Mouse (Mus musculus) spleen, adult 2 months (tissue): ENCODE measurements around the gene St6gal2. TPM values are rescaled to one million over a fixed set of nuclear protein-coding genes. Genes with fewer than 3 reads are reported as not detected.

Experiments
- DNase-seq, 2 experiments: peaks; one replicate each; pipeline versions ENCODE4 v3.0.0 to v3.0.0-alpha.2; 2012 to 2021; ENCODE audit warnings: low spot score in 2 of 2, low read depth in 1 of 2
- H3K27ac ChIP-seq: fragments of 200-500 bp; 2 replicates; pipeline ENCODE4 v1.5.1; 2012; ENCODE audit warnings: low read length, inconsistent platforms; ENCODE audit not compliant: insufficient read depth
- H3K27me3 ChIP-seq: fragments of 200-500 bp; 2 replicates; pipeline ENCODE4 v1.6.1; 2012; ENCODE audit warnings: mild to moderate bottlenecking, moderate library complexity, low read length, inconsistent platforms; ENCODE audit not compliant: control insufficient read depth, insufficient read depth
- H3K36me3 ChIP-seq: fragments of 200-500 bp; 2 replicates; pipeline ENCODE4 v1.6.1; 2012; ENCODE audit warnings: mild to moderate bottlenecking, low read length, inconsistent platforms; ENCODE audit not compliant: control insufficient read depth, insufficient read depth
- H3K4me1 ChIP-seq: fragments of 200-500 bp; 2 replicates; pipeline ENCODE4 v1.6.1; 2011; ENCODE audit warnings: inconsistent platforms; ENCODE audit not compliant: control insufficient read depth, insufficient read depth, insufficient read length
- H3K4me3 ChIP-seq: fragments of 200-500 bp; 2 replicates; pipeline ENCODE4 v1.5.1; 2011; ENCODE audit warnings: mild to moderate bottlenecking, inconsistent platforms; ENCODE audit not compliant: insufficient read depth, insufficient read length; ENCODE audit errors: extremely low read depth
- CTCF ChIP-seq: fragments of 200-500 bp; IDR thresholded peaks from 2 replicates; pipeline ENCODE4 v1.5.1; 2011; ENCODE audit warnings: mild to moderate bottlenecking, inconsistent platforms; ENCODE audit not compliant: insufficient read depth, insufficient read length, insufficient replicate concordance; ENCODE audit errors: extremely low read depth
- POLR2A ChIP-seq: fragments of 200-500 bp; IDR thresholded peaks from 2 replicates; pipeline ENCODE4 v1.6.1; 2011; ENCODE audit warnings: low read depth, low read length, inconsistent platforms
- WGBS: fragments of 180-500 bp; shearing (Covaris S2); methylation state at CpG from one replicate; pipeline ENCODE4 v1.1.7; 2018; 5-methylcytosine and 5-hydroxymethylcytosine counted together
- polyA plus RNA-seq: library from polyadenylated mRNA; depleted of rRNA; stranded (reverse); fragments of >200 nt; gene quantifications from 2 replicates; pipeline ENCODE4 v1.2.3, GENCODE M21; 2012

Gene St6gal2
- polyA plus RNA-seq, 1 experiment: not detected

- Histone ChIP-seq H3K27me3 (no peaks in the 10 kb centered on the region), H3K27ac (no peak overlapping the region), H3K4me1 (no peaks in the 10 kb centered on the region), H3K36me3 (no peaks in the 10 kb centered on the region), H3K4me3 (no peak overlapping the region)
- TF ChIP-seq POLR2A: no peak
- no peak for TF ChIP-seq CTCF
- WGBS: 76% methylated on average over 1 of the region's 1 CpGs
- no peak for DNase-seq
Observed at GRCm38 (mm10) chr17:55460187-55460586, 15.0 kb downstream of the St6gal2 start.

- 46% methylated on average over 3 of the region's 3 CpGs for WGBS
Observed at GRCm38 (mm10) chr17:55467579-55467978, 22.4 kb downstream of the St6gal2 start.

GRCm38 (mm10) chr17:55468963-55469362, 23.8 kb downstream of the St6gal2 start:
- no peak for DNase-seq
- Histone ChIP-seq H3K4me3 (no peak overlapping the region), H3K4me1 (no peaks in the 10 kb centered on the region), H3K27me3 (no peaks in the 10 kb centered on the region), H3K27ac (no peak overlapping the region), H3K36me3 (no peaks in the 10 kb centered on the region)
- TF ChIP-seq CTCF (no peak), POLR2A (no peak)

More at GRCm38 (mm10) chr17:55467579-55467978, 22.4 kb downstream of the St6gal2 start:
- Histone ChIP-seq H3K4me1 (no peaks in the 10 kb centered on the region), H3K36me3 (no peaks in the 10 kb centered on the region), H3K27ac (no peak overlapping the region), H3K27me3 (no peaks in the 10 kb centered on the region), H3K4me3 (no peak overlapping the region)
- TF ChIP-seq POLR2A (no peak), CTCF (no peak)
- DNase-seq: no peak

GRCm38 (mm10) chr17:55475974-55476373, 30.8 kb downstream of the St6gal2 start:
- DNase-seq: no peak
- TF ChIP-seq POLR2A (no peak), CTCF (no peak)
- Histone ChIP-seq H3K27me3 (no peaks in the 10 kb centered on the region), H3K4me1 (no peaks in the 10 kb centered on the region), H3K4me3 (no peak overlapping the region), H3K27ac (no peak overlapping the region), H3K36me3 (no peaks in the 10 kb centered on the region)
- WGBS: 79% methylated on average over 4 of the region's 4 CpGs

- TF ChIP-seq POLR2A (no peak), CTCF (no peak)
- H3K4me1 ChIP-seq: no peaks in the 10 kb centered on the region
Observed at GRCm38 (mm10) chr17:55477361-55477760, 32.2 kb downstream of the St6gal2 start.

GRCm38 (mm10) chr17:55479367-55479766, 34.2 kb downstream of the St6gal2 start:
- H3K4me1 ChIP-seq: no peaks in the 10 kb centered on the region
- H3K36me3 ChIP-seq: no peaks in the 10 kb centered on the region
- WGBS: 73% methylated on average over 7 of the region's 7 CpGs
- TF ChIP-seq CTCF (no peak), POLR2A (no peak)
- no peak overlapping the region for H3K27ac ChIP-seq
- no peak overlapping the region for H3K4me3 ChIP-seq
- H3K27me3 ChIP-seq: no peaks in the 10 kb centered on the region
- no peak for DNase-seq

More at GRCm38 (mm10) chr17:55477361-55477760, 32.2 kb downstream of the St6gal2 start:
- no peak for DNase-seq
- H3K4me3 ChIP-seq: no peak overlapping the region
- no peaks in the 10 kb centered on the region for H3K36me3 ChIP-seq
- H3K27me3 ChIP-seq: no peaks in the 10 kb centered on the region
- H3K27ac ChIP-seq: no peak overlapping the region

GRCm38 (mm10) chr17:55484108-55484870, 39.1 kb downstream of the St6gal2 start:
- DNase-seq: no peak
- H3K4me1 ChIP-seq: no peaks in the 10 kb centered on the region
- WGBS: 87% methylated on average over 7 of the region's 7 CpGs
- H3K27ac ChIP-seq: no peak overlapping the region
- no peaks in the 10 kb centered on the region for H3K36me3 ChIP-seq
- no peak overlapping the region for H3K4me3 ChIP-seq
- TF ChIP-seq POLR2A: no peak
- no peak for TF ChIP-seq CTCF
- no peaks in the 10 kb centered on the region for H3K27me3 ChIP-seq
